Mouse (Mus musculus): ENCODE data around the gene Krt15.

The Krt15 gene

GRCm38 (mm10) chr11:100136559-100136958 is 831 bp upstream of the Krt15 start:
- in situ Hi-C loops (cut with MboI; ENCODE audit: low sequenced_read_pairs): no loop called here

DNA sequence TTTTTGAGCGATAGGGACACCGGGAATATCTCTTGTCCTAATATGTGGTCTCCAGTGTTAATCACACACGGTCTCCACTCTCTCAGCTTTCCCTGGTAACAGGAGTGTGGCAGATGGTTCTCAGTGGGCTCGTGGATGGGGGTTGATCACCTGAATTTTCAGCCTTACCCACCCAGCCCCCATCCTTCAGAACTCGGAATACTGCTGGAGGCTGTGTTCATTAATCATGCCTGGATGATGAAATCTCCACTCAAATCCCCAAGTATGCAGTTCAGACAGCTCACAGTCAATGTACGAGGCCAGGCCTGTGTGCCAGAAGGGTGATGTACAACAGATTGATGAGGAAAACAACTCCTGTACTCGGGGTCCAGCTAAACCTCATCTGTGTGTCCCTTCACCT is 10.8 kb downstream of the Krt15 start:
- in situ Hi-C loops (cut with MboI; ENCODE audit: low sequenced_read_pairs): no loop called here

DNA sequence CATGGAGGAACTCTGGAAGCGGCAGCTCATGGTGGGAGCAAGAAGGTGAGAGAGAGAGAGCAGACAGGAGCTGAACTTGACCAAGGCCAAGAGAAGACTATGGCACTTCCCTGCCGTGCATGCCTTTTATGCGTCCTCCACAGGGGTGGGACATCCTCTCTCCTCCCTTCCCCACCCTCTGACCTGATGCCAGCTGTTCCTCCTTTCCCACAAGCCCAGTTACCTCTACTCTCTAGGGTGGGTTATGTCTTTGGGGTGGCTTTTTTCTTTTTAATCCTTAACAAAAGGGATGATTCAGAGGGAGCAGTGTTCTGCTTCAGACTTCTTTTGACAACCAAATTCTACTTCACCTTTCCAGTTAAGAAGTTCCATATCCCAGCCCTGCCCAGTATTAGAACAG is 14.3 kb downstream of the Krt15 start, which contains the start of gene Krt13:
TSS of gene Krt13 (minus strand) at position 101 of the 400 bp plus-strand sequence.
- in situ Hi-C loops (cut with MboI; ENCODE audit: low sequenced_read_pairs): no loop called here

DNA sequence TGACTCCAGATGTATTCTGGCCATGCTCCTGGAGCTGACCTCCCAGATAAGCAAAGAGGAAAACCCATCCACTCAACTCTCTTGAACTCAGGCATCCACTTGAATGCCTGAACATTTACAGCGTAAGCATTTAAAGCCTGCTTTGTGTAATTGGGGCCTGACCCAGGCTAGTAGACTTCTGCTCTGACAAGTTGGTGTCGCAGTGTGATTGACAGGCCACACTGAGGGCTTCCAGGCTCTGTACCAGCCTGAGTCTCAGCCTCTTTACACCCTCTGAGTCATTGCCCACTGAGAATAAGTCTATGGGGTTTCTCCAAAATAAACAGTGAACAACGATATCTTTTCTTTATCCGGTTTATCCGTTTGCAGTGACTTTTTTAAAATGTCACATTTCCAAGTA is 15.4 kb downstream of the Krt15 start:
- in situ Hi-C loops (cut with MboI; ENCODE audit: low sequenced_read_pairs): no loop called here

GRCm38 (mm10) chr11:100113742-100114029 is 22.0 kb downstream of the Krt15 start:
- in situ Hi-C loops (cut with MboI; ENCODE audit: low sequenced_read_pairs): no loop called here

DNA sequence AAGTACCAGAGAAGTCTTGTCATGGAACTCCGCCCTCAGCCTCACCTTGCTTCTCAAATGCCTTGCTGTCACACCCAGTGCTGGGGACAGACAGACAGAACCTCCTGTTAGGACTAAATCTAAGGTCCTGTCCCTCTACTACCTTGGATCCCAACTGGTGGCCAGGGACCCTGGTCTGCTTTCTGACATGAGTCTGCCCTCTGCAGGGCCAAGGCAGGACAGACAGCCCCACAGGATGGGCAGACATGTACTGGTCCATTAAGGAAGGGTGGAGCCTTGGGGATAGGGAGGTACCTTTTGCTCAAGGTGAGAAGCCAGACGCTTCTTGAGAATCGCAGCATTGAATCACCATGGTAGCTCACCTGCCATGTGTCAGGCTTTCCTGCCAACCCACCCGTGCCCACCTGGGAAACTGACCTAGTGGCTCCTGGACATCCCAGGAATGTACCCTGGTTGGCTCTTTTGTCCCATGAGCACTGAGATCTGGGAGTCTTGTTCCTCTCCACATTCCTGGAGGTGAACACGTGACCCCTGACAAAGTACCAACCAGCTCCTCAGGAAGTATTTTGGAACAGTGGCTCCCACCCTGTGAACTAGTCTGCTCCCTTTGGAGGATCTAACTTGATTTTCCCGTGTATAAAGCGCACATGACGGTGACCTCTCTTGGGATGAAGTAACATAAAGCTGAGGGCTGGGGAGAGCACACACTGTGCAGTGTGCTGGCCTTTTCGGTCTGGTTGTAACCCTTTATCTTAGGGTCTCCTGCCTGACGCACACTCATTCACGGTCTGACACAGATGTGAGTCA is 22.6 kb downstream of the Krt15 start:
- in situ Hi-C loops (cut with MboI; ENCODE audit: low sequenced_read_pairs): no loop called here

- in situ Hi-C loops (cut with MboI; ENCODE audit: low sequenced_read_pairs): no loop called here
Measured at GRCm38 (mm10) chr11:100105576-100106122, 30.1 kb downstream of the Krt15 start, which contains the start of gene Krt36. Krt36 (minus strand) TSS chr11:100105626.

DNA sequence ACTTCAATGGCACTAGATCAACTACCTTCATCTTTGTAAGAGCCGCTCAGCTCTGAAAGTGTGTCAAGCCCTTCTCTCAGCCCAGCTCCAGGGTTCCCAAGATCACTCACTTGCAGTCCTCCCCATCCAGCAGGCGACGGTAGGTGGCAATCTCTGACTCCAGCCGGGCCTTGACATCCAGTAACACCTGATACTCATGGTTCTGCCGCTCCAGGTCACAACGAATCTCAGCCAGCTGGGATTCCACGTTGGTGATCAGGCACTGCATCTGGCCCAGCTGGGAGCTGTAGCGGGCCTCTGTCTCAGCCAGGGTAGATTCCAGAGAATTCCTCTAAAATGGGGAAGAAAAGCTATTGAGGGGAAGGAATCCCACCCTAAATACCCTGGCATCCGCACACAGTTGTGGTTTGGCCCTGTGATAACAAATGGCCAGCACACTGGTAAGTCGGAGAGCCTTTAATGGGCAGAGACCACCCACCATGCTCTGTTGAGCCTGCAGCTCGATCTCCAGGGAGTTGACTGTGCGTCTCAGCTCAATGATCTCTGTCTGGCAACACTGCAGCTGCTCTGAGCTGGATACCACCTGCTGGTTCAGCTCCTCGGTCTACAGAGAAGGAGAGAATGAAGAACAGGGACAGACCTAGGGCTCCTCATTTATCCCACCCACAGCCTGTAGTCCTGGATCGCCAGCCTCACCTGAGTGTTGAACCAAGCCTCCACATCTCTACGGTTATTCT is 32.9 kb downstream of the Krt15 start:
- in situ Hi-C loops (cut with MboI; ENCODE audit: low sequenced_read_pairs): no loop called here

- in situ Hi-C loops (cut with MboI; ENCODE audit: low sequenced_read_pairs): no loop called here
Measured at GRCm38 (mm10) chr11:100100391-100100790, 35.3 kb downstream of the Krt15 start.

DNA sequence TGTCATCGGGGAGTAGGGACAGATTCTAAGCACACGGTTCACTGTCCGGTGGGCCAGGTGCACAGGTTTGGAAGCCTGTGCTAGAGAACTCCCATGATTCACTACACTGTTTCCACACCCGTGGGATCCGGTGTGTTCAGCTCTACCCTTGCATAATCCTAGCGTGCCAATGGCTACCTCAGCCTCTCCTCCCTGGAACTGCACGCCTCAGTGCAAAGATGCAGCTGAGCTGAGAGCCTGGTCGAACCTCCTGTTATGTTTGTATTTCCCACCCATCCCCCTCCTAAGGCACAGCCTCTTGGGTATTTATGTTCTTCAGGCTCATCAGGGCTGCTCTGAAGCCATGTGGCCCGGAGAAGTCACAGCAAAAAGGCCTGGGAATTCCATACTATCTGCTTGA is 37.9 kb downstream of the Krt15 start:
- in situ Hi-C loops (cut with MboI; ENCODE audit: low sequenced_read_pairs): no loop called here

DNA sequence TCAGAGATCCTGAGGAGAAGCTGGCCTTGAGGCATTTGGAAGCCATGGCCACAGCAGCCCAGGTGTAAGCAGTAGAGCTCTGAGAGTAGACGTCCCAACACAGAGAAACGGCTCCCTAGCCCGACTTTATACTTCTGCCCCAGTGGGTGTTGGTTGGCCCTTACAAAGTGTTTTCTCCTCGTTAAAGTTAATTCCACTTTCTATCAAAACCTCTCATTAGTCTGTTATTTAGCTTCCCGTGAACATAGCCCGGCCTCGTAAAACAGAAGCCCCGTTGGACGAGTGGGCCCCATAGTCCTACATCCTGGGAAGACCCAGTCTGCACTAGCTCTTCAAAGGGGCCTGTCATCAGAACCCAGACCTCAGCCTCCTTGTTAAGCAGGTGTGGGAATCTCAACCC is 39.6 kb downstream of the Krt15 start, which contains the start of gene Krt35:
TSS of gene Krt35 (minus strand) at position 101 of the 400 bp plus-strand sequence.
- in situ Hi-C loops (cut with MboI; ENCODE audit: low sequenced_read_pairs): no loop called here

GRCm38 (mm10) chr11:100088378-100089025 is 47.2 kb downstream of the Krt15 start:
- in situ Hi-C loops (cut with MboI; ENCODE audit: low sequenced_read_pairs): no loop called here

- in situ Hi-C loops (cut with MboI; ENCODE audit: low sequenced_read_pairs): no loop called here
Measured at GRCm38 (mm10) chr11:100087861-100088260, 47.9 kb downstream of the Krt15 start, which contains the start of gene Krt32. Krt32 (minus strand) TSS chr11:100088226.
